Mouse (Mus musculus) kidney, postnatal 14 days (tissue): Measurements from ENCODE around the gene Eva1c.

ENCODE experiments used
- DNase-seq: peaks from one replicate; pipeline ENCODE4 v3.0.0; 2022; ENCODE audit warnings: mixed read lengths

The Eva1c gene

DNA sequence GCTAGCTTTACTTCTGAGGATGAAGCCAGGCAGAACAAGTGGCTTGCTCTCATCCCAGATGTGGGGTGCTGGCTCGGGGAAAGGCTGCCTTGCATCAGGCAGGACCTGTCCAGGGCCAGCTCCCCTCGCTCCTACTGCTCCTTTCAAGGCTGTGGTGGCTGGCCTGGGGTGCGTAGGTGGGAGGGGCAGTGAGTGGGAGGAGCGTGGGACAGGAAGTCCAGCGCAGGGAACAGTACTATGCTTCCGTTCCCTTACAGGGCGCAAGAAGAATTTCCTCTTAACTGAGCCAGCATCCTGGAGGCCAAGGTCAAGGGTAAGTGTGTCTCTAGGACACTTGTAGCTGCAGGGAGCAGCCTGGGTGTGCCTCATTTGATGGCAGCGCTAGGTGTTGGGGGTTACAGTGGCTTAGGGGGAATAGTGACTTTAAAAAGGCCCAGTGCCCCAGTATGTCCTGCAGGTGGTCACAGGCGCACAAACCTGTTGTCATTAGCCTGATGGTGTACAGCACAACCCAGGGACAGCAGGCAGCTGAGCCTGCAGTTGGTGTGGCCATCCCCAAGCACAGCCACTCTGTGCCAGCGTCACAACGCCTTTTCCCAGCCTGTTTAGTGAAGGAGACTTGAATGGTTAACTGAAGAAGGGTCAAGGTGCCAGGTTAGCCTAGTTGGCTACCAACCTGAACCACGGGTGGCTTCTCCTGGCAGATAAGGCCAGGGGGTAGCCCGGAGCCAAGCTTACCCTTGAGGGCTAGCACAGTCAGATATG, 98.3 kb downstream of the Eva1c start:
- peak; percentile 57 for DNase-seq

DNA sequence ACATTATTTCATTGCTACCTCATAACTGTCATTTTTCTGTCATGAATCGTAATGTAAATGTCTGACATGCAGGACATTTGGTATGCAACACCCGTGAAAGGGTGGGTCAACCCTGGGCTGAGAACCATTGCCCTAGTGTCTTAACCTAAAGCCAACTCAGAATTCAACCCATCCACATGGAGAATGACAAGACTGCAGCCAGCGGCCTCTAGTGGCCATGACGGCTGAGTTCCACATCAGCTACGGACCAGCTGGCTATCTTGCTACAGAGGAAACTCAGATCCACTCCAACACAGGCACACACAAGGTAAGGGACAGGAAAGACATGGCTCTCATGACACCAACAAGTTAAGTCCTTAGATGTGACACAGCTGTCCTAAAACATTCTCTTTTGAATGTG, 98.9 kb downstream of the Eva1c start:
- peak; percentile 82 for DNase-seq

DNA sequence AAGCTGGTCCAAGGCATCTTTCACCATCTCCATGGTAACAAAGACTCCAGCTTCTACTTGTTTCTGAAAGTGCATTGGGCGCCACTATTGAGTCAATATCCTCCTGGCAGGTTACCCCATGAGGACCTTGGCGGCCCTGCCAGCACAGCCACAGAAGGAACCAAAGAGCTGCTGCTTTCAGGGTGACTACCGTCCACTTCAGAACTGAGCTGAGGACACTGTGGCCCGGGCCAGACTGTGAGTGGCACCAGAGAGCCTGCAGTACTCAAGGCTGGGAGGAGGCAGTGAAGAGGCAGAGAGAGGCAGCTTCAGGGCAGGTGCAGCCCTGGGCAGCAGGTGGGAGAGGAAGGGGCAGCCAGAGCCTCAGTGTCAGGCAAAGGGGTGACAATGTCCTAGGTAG, 100.9 kb downstream of the Eva1c start:
- DNase-seq, result no peak

DNA sequence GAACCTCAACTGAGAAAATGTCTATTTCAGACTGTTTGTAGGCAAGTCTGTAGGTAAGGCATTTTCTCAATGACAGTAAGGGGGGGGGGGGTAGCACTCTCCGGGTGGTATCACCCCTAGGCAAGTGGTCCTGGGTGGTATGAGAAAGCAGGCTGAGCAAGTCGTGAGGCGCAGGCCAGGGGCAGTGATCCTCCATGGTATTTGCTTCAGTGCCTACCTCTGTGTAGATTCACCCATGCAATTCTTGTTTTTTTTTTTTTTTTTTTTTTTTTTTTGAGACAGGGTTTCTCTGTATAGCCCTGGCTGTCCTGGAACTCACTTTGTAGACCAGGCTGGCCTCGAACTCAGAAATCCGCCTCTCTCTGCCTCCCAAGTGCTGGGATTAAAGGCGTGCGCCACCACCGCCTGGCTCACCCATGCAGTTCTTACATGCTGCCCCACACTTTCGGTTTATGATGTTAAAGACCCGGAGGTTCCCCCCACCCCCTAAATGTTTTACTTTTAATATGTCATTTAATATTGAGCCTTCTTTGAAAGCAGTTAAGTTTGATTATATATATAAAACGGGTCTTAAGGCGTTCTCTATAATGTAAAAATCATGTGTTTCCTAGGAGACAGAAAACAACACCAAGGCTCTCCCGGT, 107.1 kb downstream of the Eva1c start:
- no peak for DNase-seq

DNA sequence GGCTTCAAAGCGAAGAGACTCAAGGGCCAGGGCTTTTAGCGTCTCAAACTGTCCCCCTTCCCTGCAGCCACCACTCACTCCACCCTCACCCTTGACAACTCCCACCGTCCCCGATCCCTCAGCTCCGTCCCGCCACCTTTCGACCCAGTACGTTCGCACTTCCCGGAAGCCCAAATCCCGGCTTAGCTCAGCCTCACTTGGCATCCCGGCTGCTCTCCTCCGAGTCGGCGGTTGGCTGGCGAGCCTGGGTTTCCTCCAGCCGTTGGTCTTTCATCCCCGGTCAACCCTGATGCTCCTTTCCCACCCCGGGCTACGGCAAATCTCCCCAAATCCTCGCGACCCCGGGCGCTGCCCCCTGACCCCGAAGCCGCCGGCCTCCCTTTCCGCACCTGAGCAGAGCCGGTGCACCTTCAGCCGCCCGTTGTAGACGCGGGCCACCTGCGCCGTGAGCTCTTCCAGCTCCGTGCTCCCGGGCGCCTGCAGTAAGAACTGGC, 107.7 kb downstream of the Eva1c start:
- peak; percentile 75 for DNase-seq

DNA sequence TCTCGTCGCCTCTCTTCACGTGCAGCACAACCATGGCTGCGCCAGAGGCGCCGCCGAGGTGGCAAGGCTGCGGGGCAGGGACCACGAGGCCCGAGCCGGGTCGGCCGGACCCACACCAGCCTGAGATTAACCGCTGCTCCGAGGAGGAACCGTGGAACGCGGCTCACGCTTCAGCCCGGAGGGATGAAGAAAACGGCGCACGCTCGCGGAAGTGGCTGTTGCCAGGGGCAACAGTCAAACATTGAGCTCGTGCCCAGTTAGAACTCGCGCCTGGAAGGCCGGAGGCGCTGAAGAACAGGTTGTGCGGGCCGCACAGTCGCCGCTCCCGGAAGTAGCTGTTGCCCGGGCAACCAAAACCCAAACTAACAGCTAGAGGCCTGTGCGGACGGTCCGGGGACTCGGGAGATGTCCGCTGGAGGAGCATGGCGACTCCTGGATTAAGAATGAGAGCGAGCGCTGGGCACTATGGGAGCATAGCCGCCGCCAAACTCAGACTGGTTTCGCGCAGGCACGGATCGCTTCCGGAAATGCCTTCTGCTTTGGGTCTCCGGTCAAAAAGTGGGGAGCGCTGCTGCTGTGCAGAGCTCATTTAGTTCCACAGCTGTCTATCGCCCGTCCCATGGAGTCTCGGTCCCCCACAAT, 108.3 kb downstream of the Eva1c start, which contains the start of gene Cfap298:
Gene Cfap298, minus strand, starts transcription at position 428 of the 642 bp plus-strand sequence.
- peak; percentile 96 for DNase-seq

DNA sequence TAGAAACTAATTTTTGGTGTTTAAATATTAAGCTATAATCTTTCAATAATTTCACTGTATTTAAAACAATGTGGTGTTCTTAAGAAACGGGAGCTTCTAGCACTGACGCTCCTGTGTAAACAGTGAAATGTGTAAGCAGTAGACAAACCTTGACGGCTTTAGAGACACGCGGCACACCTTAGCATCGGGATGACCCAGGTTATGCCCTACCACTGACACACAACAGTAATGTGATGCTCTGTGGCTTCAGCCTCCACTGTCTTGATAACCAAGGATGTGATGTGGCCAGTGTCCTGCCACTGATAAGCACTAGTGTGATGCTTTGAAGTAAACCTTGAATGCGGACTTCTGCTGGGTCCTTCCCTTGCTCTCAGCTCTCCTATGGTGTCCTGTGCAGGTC, 114.7 kb downstream of the Eva1c start:
- DNase-seq, result no peak

DNA sequence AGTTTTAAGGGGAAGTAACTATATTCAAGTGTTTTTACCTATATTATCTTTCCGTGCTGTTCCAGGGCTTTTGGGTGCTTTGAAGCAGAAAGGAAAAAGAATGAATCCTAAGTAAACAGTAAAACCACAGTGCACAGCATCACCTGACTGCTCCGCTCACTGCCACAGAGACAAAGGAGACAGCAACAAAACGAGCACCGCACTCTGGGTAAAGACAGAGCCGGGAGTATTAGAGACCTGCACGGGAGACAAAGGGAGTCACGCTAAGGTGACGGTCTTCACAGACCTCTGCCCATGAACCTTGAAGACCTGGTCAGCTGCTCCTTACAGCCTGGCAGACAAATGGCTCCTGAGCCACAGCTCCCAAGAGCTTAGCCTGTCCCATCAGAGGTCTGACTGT, 120.5 kb downstream of the Eva1c start:
- no peak for DNase-seq

DNA sequence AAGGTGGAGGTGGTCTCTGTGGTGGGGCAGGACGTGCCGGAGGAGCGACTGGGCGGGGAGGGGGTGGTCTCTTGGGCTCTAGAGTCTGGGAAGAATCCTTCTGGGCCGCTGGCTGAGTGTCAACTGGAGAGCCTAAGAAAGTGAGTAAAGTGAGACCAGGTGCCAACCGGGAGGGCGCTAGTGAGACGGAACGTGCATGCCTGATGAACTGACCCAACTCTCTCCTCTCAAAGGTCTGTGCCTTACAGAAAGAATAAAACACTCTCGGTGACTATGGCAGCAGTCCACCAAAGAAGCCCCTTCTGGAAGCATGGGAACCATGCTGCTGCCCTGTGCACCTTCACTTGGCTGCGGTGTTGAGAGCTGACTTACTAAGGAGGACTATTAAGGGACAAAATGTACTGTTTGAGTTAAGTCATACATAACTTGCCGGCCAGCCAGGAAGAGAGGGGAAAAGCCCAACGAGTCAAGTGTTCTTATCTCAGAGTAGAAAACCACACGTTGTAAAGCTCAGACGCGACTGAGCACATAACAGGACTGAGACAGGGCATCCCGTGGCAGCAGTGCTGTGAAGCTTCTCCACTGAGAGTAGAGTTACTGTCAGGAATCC, 123.9 kb downstream of the Eva1c start:
- DNase-seq, result no peak

DNA sequence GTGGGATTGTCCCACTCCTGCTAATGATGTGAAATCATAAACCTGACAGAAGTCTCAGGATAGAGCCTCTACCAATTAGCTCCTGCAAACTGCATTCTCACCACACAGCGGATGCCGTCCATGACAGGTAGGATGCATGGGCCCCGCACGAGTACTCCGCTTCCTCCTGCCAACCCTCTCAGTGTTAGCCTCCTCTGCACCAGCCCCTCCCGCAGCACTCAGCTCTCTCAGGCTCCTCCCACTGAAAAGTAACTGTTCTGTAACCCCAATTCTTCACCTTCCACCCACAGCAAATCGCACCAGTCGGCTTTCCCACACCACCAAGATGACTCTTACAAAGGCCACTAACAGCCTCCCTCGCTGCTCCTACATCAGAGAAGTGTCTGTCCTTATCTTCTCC, 126.6 kb downstream of the Eva1c start:
- DNase-seq, result no peak

DNA sequence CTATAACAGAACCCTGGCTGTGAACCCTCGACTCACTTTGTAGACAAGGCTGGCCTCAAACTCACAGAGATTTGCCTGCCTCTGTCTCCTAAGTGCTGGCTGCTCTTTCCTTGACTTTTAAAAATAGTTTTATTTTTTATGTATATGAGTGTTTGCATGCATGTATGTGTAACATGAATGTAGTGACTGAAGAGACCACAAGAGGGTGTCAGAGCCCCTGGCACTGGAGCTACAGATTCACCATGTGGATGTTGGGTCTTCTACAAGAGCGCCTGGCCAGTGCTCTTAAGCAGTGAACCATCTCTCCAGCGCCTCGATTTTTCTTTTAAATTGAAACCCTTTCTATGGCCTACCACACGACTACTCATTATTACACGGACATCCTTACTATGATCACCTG, 127.3 kb downstream of the Eva1c start:
- no peak for DNase-seq
